Mouse (Mus musculus) common myeloid progenitor, adult 5-6 weeks (primary cell): ENCODE data around the gene Spg11. TPM values are rescaled to one million over a fixed set of nuclear protein-coding genes. Genes with fewer than 3 reads are reported as not detected.

Experiments used
- ATAC-seq: replicated peaks from 2 replicates; pipeline ENCODE4 v1.8.0; 2016; ENCODE audit warnings: low read depth, mild to moderate bottlenecking, moderate TSS enrichment, inconsistent platforms; ENCODE audit not compliant: poor library complexity, severe bottlenecking
- total RNA-seq: library from RNA; stranded (forward); fragments of 200-1000, 187-1606 nt; gene quantifications from 2 replicates; pipeline ENCODE4 v1.2.3, GENCODE M21; 2017

The Spg11 gene
- total RNA-seq: 13.8 and 15.2 TPM in 2 replicates

GRCm38 (mm10) chr2:122117961-122118958 is at the start of gene Spg11:
Gene Spg11 (minus strand): TSS chr2:122118386.
- peak; percentile 99 for ATAC-seq

DNA sequence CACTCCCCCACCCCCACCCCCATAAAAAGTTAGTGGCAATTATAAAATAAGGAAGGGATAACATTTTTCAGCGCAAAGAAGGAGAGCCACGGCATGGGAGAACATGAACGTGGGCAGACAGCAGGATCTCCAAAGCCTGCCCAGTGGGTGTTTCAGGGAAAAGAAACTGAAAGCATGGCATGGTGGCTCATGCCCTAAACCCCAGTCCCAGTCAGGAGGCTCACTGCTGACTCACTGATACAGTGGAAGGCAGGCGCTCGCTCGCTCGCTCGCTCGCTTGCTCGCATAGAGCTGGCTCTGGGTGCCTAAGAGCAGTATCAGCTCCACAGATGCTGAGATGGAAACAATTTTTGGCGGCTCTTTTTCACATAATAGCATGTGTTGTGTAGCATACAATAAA is 46.1 kb upstream of the Spg11 start:
- ATAC-seq: peak; percentile 86

GRCm38 (mm10) chr2:122163430-122164195 is 45.4 kb upstream of the Spg11 start:
- peak; percentile 26 for ATAC-seq

DNA sequence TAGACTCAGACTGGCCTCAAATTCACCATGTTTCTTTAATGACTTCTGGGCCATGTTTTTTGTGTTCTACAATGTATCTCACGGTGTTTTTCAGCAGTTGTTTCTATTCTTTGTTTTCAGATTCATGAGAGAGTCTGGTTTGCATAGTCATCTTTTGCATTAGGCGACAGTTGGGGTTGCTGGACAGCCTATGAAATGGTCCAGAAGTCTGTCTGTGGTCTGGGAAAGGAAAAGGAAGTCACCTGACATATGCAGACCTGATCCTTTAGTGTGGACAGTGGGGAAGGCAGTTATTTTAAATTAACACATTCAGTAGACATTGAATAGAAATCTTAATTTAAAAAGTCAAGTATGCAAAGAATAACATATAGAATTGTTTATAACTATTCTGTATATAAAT is 44.3 kb upstream of the Spg11 start:
- ATAC-seq: no peak

GRCm38 (mm10) chr2:122161542-122161941 is 43.4 kb upstream of the Spg11 start:
- ATAC-seq: no peak

- ATAC-seq: peak; percentile 59
These were observed 42.5 kb upstream of the Spg11 start, which contains the start of gene Trim69 for GRCm38 (mm10) chr2:122160680-122161079. Gene Trim69 (plus strand): TSS chr2:122160700.

DNA sequence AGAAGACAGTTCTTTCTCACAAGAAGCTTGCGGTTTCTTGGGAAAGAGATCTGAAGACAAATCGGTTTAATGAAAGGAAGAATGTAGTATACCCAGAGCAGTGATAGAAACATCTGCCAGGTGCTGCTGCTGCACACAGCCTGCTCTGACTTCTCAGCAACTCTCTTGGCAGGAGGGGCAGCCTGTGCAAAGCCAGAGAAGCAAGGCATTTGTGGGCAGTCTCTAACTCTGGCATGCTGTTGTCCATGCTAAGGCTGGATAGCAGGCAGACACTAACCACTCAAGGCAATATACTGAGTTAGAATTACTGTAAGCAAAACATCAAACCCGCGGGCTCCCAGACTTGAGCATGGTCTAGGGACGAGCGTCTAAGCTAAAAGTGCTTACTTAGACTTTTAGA is 41.5 kb upstream of the Spg11 start:
- no peak for ATAC-seq

- ATAC-seq: no peak
These were observed 40.2 kb upstream of the Spg11 start for GRCm38 (mm10) chr2:122158362-122158802.

DNA sequence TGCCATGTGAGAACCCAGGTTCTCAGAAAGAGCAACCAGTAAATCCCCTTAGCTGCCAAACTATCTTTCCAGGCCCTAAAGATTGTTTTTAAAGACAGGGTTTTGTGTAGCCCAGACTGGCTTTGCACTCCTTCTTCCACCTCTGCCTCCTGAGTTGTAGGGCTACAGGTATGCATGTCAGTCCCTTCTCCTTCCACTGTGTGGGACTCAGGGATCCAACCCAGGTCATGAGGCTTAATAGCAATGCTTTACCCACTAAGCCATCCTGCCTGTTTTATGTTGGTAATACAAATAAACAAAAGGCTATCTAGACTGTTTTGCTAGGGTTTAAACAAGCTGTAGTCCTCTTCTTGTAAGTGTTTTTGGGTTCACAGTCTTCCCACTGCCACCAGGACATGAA is 39.4 kb upstream of the Spg11 start:
- no peak for ATAC-seq

GRCm38 (mm10) chr2:122156051-122156700 is 38.0 kb upstream of the Spg11 start:
- peak; percentile 62 for ATAC-seq

GRCm38 (mm10) chr2:122155292-122155691 is 37.1 kb upstream of the Spg11 start:
- ATAC-seq: no peak

DNA sequence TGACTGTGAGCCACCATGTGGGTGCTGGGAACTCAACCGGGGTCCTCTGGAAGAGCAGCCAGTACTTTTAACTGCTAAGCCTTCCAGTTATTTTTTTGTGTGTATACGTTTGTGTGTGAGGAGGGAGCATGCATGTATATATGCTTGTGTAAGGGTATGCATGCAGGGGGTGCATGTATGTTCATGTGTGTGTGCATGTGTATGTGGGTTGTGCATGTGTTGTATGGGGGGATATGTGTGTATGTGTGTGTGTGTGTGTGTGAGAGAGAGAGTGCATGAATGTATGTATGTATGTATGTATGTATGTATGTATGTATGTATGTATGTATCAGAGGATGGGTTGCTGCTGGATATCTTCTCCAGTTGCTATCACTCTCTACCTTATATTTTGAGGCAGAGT is 36.3 kb upstream of the Spg11 start:
- no peak for ATAC-seq

- 0 out of 2 replicates have a peak, but pooled peaks have one; percentile 27 for ATAC-seq
These were observed 35.6 kb upstream of the Spg11 start for GRCm38 (mm10) chr2:122153681-122154365.

- no peak for ATAC-seq
These were observed 34.7 kb upstream of the Spg11 start for GRCm38 (mm10) chr2:122152850-122153249.

GRCm38 (mm10) chr2:122151221-122151620 is 33.0 kb upstream of the Spg11 start:
- ATAC-seq: no peak

GRCm38 (mm10) chr2:122149716-122150115 is 31.5 kb upstream of the Spg11 start:
- no peak for ATAC-seq

- no peak for ATAC-seq
These were observed 31.1 kb upstream of the Spg11 start for GRCm38 (mm10) chr2:122149316-122149715.

DNA sequence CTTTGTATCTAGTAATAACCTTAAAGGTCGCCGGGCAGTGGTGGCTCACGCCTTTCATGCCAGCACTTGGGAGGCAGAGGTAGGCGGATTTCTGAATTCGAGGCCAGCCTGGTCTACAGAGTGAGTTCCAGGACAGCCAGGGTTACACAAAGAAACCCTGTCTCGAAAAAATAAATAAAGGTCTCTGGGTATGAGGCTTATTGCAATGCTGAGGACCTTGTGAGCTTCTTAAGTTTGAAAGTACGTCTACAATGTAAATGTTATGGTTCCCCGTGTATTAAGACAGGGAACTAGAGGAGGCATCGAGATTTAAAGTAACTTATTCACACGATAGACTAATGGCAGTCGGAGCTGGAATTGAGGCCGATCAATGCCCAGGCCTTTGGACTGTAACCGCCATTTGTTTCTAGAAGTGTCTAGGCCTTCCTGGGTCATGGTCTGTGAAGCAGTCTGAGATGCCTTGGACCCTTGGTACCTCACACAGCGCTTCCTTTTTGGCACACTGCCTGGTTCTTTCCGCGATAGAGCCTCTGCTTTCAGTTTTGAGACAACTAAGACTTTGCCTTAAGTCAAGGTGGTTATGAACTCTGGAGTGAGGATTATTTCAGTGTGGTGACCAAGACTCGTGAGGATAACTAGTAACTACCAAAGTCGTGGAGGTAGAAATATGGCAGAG is 30.2 kb upstream of the Spg11 start:
- ATAC-seq: peak; percentile 20; the same call in 1 of the 2 replicates
